Mouse (Mus musculus) liver, embryonic 13.5 days (tissue): ENCODE results near the gene Spsb2. TPM values are rescaled to one million over a fixed set of nuclear protein-coding genes. Genes with fewer than 3 reads are reported as not detected.
A peak's percentile ranks its signal among the peaks of the same experiment; 100 is the strongest.
"Not testable (repeated sequence)": the region's sequence is repeated elsewhere in the genome, so short reads cannot be mapped to it uniquely, and the experiment has no call there.

Experiments used
- ATAC-seq: fragments of 200-750 bp; cut with Nextera tagmentation; 2 replicates; pipeline ENCODE4 v1.8.0; 2017; ENCODE audit warnings: low read depth, mild to moderate bottlenecking, moderate number of reproducible peaks, moderate library complexity
- DNase-seq: peaks from one replicate; pipeline ENCODE4 v3.0.0; 2022
- H3K27ac ChIP-seq: fragments of 300-500 bp; sonication (generic); 2 replicates; pipeline ENCODE4 v1.5.1; 2015; ENCODE audit warnings: moderate library complexity, mild to moderate bottlenecking, inconsistent platforms
- H3K27me3 ChIP-seq: fragments of 300-500 bp; sonication (generic); 2 replicates; pipeline ENCODE4 v1.6.1; 2015; ENCODE audit warnings: mild to moderate bottlenecking, inconsistent platforms
- H3K36me3 ChIP-seq: fragments of 300-500 bp; sonication (generic); 2 replicates; pipeline ENCODE4 v1.6.1; 2015; ENCODE audit warnings: mild to moderate bottlenecking, inconsistent platforms
- H3K4me1 ChIP-seq: fragments of 300-500 bp; sonication (generic); replicated peaks from 2 replicates; pipeline ENCODE4 v1.6.1; 2015; ENCODE audit warnings: inconsistent platforms
- H3K4me2 ChIP-seq: fragments of 300-500 bp; sonication (generic); 2 replicates; pipeline ENCODE4 v1.6.1; 2015; ENCODE audit warnings: inconsistent platforms, mild to moderate bottlenecking, moderate library complexity
- H3K4me3 ChIP-seq: fragments of 300-500 bp; sonication (generic); replicated peaks from 2 replicates; pipeline ENCODE4 v1.5.1; 2015; ENCODE audit warnings: mild to moderate bottlenecking, inconsistent platforms
- H3K9ac ChIP-seq: fragments of 300-500 bp; sonication (generic); 2 replicates; pipeline ENCODE4 v1.6.1; 2015; ENCODE audit warnings: mild to moderate bottlenecking, inconsistent platforms
- H3K9me3 ChIP-seq: fragments of 300-500 bp; sonication (generic); replicated peaks from 2 replicates; pipeline ENCODE4 v1.6.1; 2016; ENCODE audit warnings: inconsistent platforms
- WGBS: fragments of 180-500 bp; shearing (Covaris S2); methylation state at CpG from one replicate; pipeline ENCODE4 v1.1.7; 2015; ENCODE audit not compliant: insufficient replicate concordance; 5-methylcytosine and 5-hydroxymethylcytosine counted together
- polyA plus RNA-seq: library from polyadenylated mRNA; unstranded; fragments of >200 nt; fragmentation: Nextera tagmentation; extraction: Ambion mirVana; gene quantifications from 2 replicates; pipeline ENCODE4 v1.2.1, GENCODE M21; 2015

Gene Spsb2
- polyA plus RNA-seq, 1 experiment from 2014 or later = 8.6 TPM

DNA sequence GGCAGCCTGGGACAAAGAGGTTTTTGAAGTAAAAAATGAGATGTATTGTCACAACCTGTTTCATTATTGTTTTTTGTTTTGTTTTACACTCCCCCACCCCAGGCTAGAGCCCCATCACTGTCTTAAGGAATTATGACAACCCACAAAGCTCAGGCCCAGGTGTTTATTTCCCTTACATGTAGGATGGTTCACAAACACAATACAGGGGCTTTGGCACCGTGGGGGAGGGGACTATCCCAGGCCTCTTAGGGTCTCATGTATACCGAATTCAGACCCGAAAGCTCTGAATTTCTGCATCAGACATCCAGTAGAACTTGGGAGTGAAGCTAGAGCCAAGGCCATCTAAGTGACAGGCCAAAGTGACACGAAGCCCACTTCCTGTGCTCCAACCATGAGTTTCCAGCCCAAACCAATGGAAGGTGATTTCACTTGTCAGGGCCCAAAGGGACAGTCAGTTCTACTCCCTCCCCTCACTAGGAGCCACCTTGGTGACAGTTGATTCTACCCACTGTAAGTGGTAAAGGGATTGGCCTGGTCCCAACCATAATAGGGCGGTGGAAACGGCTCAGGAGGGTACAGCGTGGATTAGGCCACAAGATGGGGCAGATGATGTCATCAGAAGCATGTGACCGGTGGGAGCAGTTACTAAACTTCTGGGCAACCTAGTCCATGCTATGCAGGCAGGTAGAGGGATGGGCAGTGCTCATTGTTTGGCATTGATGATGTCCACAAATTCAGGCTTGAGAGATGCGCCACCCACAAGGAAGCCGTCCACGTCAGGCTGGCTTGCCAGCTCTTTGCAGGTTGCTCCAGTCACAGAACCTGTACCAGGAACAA, 2.3 kb downstream of the Spsb2 start:
- peak overlapping the region; percentile 97; the same call in 1 of the 2 replicates for H3K27ac ChIP-seq
- H3K36me3 ChIP-seq = peaks cover 37% of the 10 kb centered on the region
- not testable (repeated sequence) for H3K9me3 ChIP-seq, DNase-seq, H3K4me3 ChIP-seq, H3K27me3 ChIP-seq, ATAC-seq
- peak overlapping the region; percentile 92; the same call in 1 of the 2 replicates for H3K9ac ChIP-seq
- WGBS = 73% methylated on average over 11 of the region's 11 CpGs
- peak overlapping the region; percentile 100 for H3K4me2 ChIP-seq
- peaks cover 87% of the 10 kb centered on the region for H3K4me1 ChIP-seq

GRCm38 (mm10) chr6:124811403-124811665, 2.9 kb downstream of the Spsb2 start:
- Histone ChIP-seq H3K27me3 (no peaks in the 10 kb centered on the region), H3K27ac (peak overlapping the region; percentile 89), H3K9ac (no peak overlapping the region), H3K9me3 (no peaks in the 10 kb centered on the region), H3K4me2 (0 out of 2 replicates have a peak overlapping the region, but pooled peaks have one; percentile 10), H3K4me1 (peaks cover 82% of the 10 kb centered on the region), H3K4me3 (no peak overlapping the region), H3K36me3 (peaks cover 41% of the 10 kb centered on the region)
- ATAC-seq (no peak), DNase-seq (no peak)
- 85% methylated on average over 4 of the region's 4 CpGs for WGBS

DNA sequence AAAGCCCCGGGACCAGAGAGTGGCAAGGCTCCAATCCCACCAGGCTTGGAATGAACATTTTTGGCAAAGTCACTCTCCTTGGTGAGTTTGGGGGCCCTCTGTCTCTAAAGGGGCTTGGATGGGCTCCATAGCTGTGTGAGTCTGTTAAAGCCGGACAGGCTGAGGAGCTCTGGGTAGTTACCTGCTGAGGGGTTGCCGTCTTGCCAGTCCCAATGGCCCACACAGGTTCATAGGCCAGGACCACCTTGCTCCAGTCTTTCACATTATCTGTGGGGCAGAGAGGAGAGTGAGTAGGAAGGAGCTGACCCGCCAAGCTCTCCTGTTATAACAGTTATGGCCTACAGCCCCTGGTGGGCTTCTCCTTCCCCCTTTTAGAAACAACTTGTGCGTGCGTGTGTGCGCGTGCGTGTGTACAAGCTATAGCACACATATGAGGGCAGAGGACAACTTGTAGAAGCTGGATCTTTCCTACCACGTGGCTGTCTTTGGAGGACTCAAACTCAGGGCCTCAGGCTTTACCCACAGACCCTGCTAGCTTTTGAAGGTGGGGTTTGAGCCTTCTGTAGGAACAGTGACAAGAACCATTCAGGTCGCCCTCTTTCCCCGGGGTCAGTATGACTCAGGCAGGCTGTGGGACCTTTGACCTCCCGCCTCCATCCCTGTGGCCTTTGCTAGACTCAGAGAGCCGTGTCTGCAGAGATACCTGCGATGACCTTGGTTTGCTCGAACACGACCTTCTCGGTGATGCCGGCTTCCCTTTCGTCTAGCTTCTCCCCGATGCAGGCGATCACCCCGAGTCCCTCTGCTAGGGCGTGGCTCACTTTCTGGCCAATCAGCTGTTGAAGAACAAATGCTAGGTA, 3.5 kb downstream of the Spsb2 start:
- Histone ChIP-seq H3K4me2 (peak overlapping the region; percentile 90), H3K4me1 (peaks cover 76% of the 10 kb centered on the region), H3K27me3 (no peaks in the 10 kb centered on the region), H3K9ac (peak overlapping the region; percentile 84), H3K9me3 (no peaks in the 10 kb centered on the region), H3K36me3 (peaks cover 47% of the 10 kb centered on the region), H3K27ac (peak overlapping the region; percentile 89), H3K4me3 (peak overlapping the region; percentile 73)
- WGBS = 76% methylated on average over 24 of the region's 24 CpGs
- DNase-seq (peak; percentile 18), ATAC-seq (no peak)

DNA sequence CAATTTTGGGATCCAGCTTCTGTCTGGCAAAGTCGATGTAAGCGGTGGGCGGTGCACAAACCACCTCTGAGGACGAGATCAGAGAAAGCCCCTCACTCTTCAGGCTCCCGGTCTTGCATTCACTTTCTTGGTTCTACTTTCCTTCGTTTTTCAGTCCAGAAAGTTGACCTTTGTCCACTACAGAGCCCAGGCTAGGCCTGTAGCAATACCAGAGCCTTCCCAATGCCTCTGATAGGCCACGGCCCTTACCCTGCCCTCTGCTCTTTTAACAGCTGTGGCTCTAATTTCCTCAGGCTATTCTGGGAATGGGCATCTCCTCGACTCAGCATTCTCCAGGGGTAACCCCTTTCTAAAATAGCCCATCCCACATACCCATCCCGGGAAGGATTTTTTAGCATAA, 4.4 kb downstream of the Spsb2 start:
- no peak for DNase-seq

DNA sequence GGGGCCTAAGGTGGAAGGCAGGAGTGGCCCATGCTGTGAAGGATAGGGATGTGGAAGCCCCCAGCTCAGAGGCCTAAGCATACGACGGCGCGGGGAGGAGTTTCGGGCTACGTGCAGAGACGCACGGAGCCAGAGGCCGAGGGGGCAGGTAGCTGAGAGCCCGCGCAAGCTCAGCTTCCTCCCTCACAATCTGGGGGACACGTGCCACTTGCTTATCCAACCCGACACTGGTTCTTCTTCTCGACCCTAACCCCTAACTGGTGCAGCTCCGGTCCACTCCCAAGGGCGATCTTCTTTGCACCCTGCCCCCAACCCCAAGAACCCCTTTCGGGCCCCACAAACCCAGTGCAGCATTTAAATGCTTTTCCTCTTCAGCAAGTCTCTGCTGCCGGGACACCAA, 5.0 kb downstream of the Spsb2 start:
- DNase-seq (peak; percentile 69), ATAC-seq (peak; percentile 56)
- H3K9me3 ChIP-seq = no peaks in the 10 kb centered on the region
- peak overlapping the region; percentile 90 for H3K4me2 ChIP-seq
- peaks cover 63% of the 10 kb centered on the region for H3K36me3 ChIP-seq
- H3K27ac ChIP-seq = peak overlapping the region; percentile 89
- H3K4me3 ChIP-seq = peak overlapping the region; percentile 73
- no peaks in the 10 kb centered on the region for H3K27me3 ChIP-seq
- WGBS = under 1% methylated on average over 18 of the region's 18 CpGs
- H3K4me1 ChIP-seq = peaks cover 65% of the 10 kb centered on the region
- H3K9ac ChIP-seq = peak overlapping the region; percentile 84

More for the DNA sequence above, 4.4 kb downstream of the Spsb2 start:
- Histone ChIP-seq H3K27ac (peak overlapping the region; percentile 89), H3K36me3 (peaks cover 56% of the 10 kb centered on the region), H3K4me1 (peaks cover 67% of the 10 kb centered on the region), H3K4me2 (peak overlapping the region; percentile 90), H3K9me3 (no peaks in the 10 kb centered on the region), H3K4me3 (peak overlapping the region; percentile 73), H3K9ac (peak overlapping the region; percentile 84), H3K27me3 (no peaks in the 10 kb centered on the region)
- whole genome bisulfite sequencing = 21% methylated on average over 9 of the region's 9 CpGs
- no peak for ATAC-seq

DNA sequence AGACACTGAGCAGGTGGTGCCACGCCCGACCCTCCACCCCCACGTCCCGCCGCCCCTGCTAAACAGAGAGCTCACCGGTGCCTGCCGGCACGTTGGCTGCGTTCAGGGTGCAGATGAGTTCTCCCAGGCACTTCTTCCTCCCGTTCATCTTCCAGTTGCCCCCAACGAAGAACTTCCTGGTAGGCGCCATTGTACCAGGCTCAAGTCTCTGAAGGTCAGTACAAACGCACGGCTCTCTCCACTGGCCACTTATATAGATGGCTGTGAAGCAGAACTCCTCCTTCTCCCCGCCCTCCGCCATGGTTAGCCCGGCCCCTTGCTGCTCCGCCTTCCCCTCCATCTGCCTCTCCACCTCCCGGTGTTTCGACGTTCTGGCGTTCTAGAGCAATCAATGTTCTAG, 5.5 kb downstream of the Spsb2 start, which contains the start of gene Tpi1:
TSS of gene Tpi1 (minus strand) at position 364 of the 400 bp plus-strand sequence.
- Histone ChIP-seq H3K4me3 (peak within 1 kb of the TSS; percentile 73), H3K4me1 (peaks cover 63% of the 10 kb centered on the region), H3K4me2 (peak within 1 kb of the TSS; percentile 90), H3K27ac (peak within 1 kb of the TSS; percentile 89), H3K9me3 (no peaks in the 10 kb centered on the region), H3K36me3 (peaks cover 67% of the 10 kb centered on the region), H3K27me3 (no peaks in the 10 kb centered on the region), H3K9ac (peak within 1 kb of the TSS; percentile 84)
- WGBS = under 1% methylated on average over 22 of the region's 22 CpGs
- ATAC-seq (peak; percentile 82), DNase-seq (peak; percentile 88)

- Histone ChIP-seq H3K27ac (peak overlapping the region; percentile 89; the same call in 1 of the 2 replicates), H3K4me2 (peak overlapping the region; percentile 90), H3K27me3 (no peaks in the 10 kb centered on the region), H3K36me3 (peaks cover 72% of the 10 kb centered on the region), H3K9ac (peak overlapping the region; percentile 84), H3K9me3 (no peaks in the 10 kb centered on the region), H3K4me3 (peak overlapping the region; percentile 73), H3K4me1 (peaks cover 58% of the 10 kb centered on the region)
- no peak for DNase-seq
- ATAC-seq = peak; percentile 10; the same call in 1 of the 2 replicates
- 41% methylated on average over 8 of the region's 8 CpGs for WGBS
These were observed 6.0 kb downstream of the Spsb2 start for GRCm38 (mm10) chr6:124814448-124814847.

- peaks cover 75% of the 10 kb centered on the region for H3K36me3 ChIP-seq
- no peaks in the 10 kb centered on the region for H3K9me3 ChIP-seq
- peak overlapping the region; percentile 90; the same call in 1 of the 2 replicates for H3K4me2 ChIP-seq
- H3K27ac ChIP-seq = peak overlapping the region; percentile 89
- H3K9ac ChIP-seq = 0 out of 2 replicates have a peak overlapping the region, but pooled peaks have one; percentile 2
- no peak for ATAC-seq
- DNase-seq = no peak
- H3K4me1 ChIP-seq = peaks cover 51% of the 10 kb centered on the region
- no peaks in the 10 kb centered on the region for H3K27me3 ChIP-seq
- H3K4me3 ChIP-seq = no peak overlapping the region
- 67% methylated on average over 9 of the region's 9 CpGs for WGBS
These were observed 6.7 kb downstream of the Spsb2 start for GRCm38 (mm10) chr6:124814858-124815774.

DNA sequence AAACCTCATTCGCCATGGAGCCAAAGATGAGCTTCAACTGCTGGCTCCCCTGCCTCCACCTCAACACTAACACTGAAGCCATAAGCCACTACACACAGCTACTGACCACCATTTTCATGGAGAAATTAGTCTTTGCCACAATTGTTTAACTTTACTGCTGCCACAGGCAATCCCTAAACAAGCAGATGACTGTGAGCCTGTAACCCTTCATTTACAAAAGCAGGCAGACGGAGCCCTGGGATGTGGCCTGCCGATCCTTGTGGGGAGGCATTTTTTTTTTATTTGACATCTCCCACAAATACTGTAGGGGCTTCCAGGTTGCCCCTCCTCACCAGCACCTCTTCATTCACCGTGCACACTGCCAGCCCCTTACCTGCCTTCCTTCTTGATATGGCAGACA, 8.2 kb downstream of the Spsb2 start:
- no peak for DNase-seq
- Histone ChIP-seq H3K4me2 (no peak overlapping the region), H3K4me3 (no peak overlapping the region), H3K27ac (no peak overlapping the region), H3K27me3 (no peaks in the 10 kb centered on the region), H3K9me3 (no peaks in the 10 kb centered on the region), H3K9ac (no peak overlapping the region), H3K4me1 (peaks cover 38% of the 10 kb centered on the region), H3K36me3 (peaks cover 75% of the 10 kb centered on the region)
- ATAC-seq = no peak
- 89% methylated on average over 4 of the region's 4 CpGs for WGBS

- no peak overlapping the region; the same call in 1 of the 2 replicates for H3K9ac ChIP-seq
- peaks cover 32% of the 10 kb centered on the region for H3K4me1 ChIP-seq
- ATAC-seq (no peak), DNase-seq (no peak)
- peaks cover 75% of the 10 kb centered on the region for H3K36me3 ChIP-seq
- H3K4me2 ChIP-seq = no peak overlapping the region
- H3K4me3 ChIP-seq = no peak overlapping the region
- no peaks in the 10 kb centered on the region for H3K27me3 ChIP-seq
- WGBS = 82% methylated on average over 11 of the region's 11 CpGs
- no peak overlapping the region for H3K27ac ChIP-seq
- H3K9me3 ChIP-seq = no peaks in the 10 kb centered on the region
These were observed 8.7 kb downstream of the Spsb2 start for GRCm38 (mm10) chr6:124817125-124817524.
